Mouse (Mus musculus): ENCODE measurements at regions not wholly inside any gene's neighbourhood (a gene's known extent, or its start where the extent isn't known, plus 50 kb on each side); places are given as distances from the start of the nearest gene placed in this dataset.

- no peaks in the 10 kb centered on the region for H3K36me3 ChIP-seq (ENCODE audit: control insufficient read depth, insufficient read depth, low read length)
- ATAC-seq (replicated peaks; ENCODE audit: low FRiP score, low TSS enrichment, low read depth) (no peak), DNase-seq (ENCODE audit: low spot score) (no peak)
- H3K9ac ChIP-seq (ENCODE audit: low read length), result no peak overlapping the region
- 77% methylated on average over 9 of the region's 9 CpGs for WGBS
- H3K27me3 ChIP-seq (replicated peaks; ENCODE audit: control insufficient read depth, insufficient read depth, low read length), result no peaks in the 10 kb centered on the region
- no peaks in the 10 kb centered on the region for H3K4me1 ChIP-seq (replicated peaks; ENCODE audit: control insufficient read depth, insufficient read depth, low read length)
- H3K4me3 ChIP-seq (ENCODE audit: low read depth, low read length), result no peak overlapping the region
- no peak overlapping the region for H3K4me2 ChIP-seq (ENCODE audit: low read length)
- no peaks in the 10 kb centered on the region for H3K9me3 ChIP-seq (ENCODE audit: control insufficient read depth, low read length)
- no peak overlapping the region for H3K27ac ChIP-seq (ENCODE audit: low read depth)
Measured at GRCm38 (mm10) chr5:43107436-43108259, 125.3 kb upstream of the Cpeb2 start.

- no peak overlapping the region for H3K4me3 ChIP-seq (ENCODE audit: low read depth, low read length)
- ATAC-seq (replicated peaks; ENCODE audit: low FRiP score, low TSS enrichment, low read depth), result no peak
- H3K9me3 ChIP-seq (ENCODE audit: control insufficient read depth, low read length), result no peaks in the 10 kb centered on the region
- no peak for DNase-seq (ENCODE audit: low spot score)
- H3K27ac ChIP-seq (ENCODE audit: low read depth), result no peak overlapping the region
- no peak overlapping the region for H3K9ac ChIP-seq (ENCODE audit: low read length)
- no peak overlapping the region for H3K4me2 ChIP-seq (ENCODE audit: low read length)
- no peaks in the 10 kb centered on the region for H3K27me3 ChIP-seq (replicated peaks; ENCODE audit: control insufficient read depth, insufficient read depth, low read length)
- no peaks in the 10 kb centered on the region for H3K36me3 ChIP-seq (ENCODE audit: control insufficient read depth, insufficient read depth, low read length)
- H3K4me1 ChIP-seq (replicated peaks; ENCODE audit: control insufficient read depth, insufficient read depth, low read length), result no peaks in the 10 kb centered on the region
- WGBS, result 82% methylated on average over 2 of the region's 2 CpGs
Measured at GRCm38 (mm10) chr5:43108260-43108589, 124.7 kb upstream of the Cpeb2 start.

- ATAC-seq (replicated peaks; ENCODE audit: low FRiP score, low TSS enrichment, low read depth) (peak; percentile 60; the same call in 1 of the 2 replicates), DNase-seq (ENCODE audit: low spot score) (no peak)
- Histone ChIP-seq H3K9ac (ENCODE audit: low read length) (no peak overlapping the region), H3K9me3 (ENCODE audit: control insufficient read depth, low read length) (no peaks in the 10 kb centered on the region), H3K36me3 (ENCODE audit: control insufficient read depth, insufficient read depth, low read length) (no peaks in the 10 kb centered on the region), H3K4me2 (ENCODE audit: low read length) (no peak overlapping the region), H3K27ac (ENCODE audit: low read depth) (no peak overlapping the region), H3K27me3 (replicated peaks; ENCODE audit: control insufficient read depth, insufficient read depth, low read length) (no peaks in the 10 kb centered on the region), H3K4me3 (ENCODE audit: low read depth, low read length) (no peak overlapping the region), H3K4me1 (replicated peaks; ENCODE audit: control insufficient read depth, insufficient read depth, low read length) (no peaks in the 10 kb centered on the region)
- WGBS, result 65% methylated on average over 5 of the region's 5 CpGs
Measured at GRCm38 (mm10) chr5:43110122-43110521, 122.8 kb upstream of the Cpeb2 start.

GRCm38 (mm10) chr5:43111740-43112139 is 121.2 kb upstream of the Cpeb2 start:
- no peak for DNase-seq (ENCODE audit: low spot score)
- 51% methylated on average over 2 of the region's 2 CpGs for WGBS
- Histone ChIP-seq H3K9me3 (ENCODE audit: control insufficient read depth, low read length) (no peaks in the 10 kb centered on the region), H3K4me2 (ENCODE audit: low read length) (no peak overlapping the region), H3K9ac (ENCODE audit: low read length) (no peak overlapping the region), H3K4me1 (replicated peaks; ENCODE audit: control insufficient read depth, insufficient read depth, low read length) (no peaks in the 10 kb centered on the region), H3K4me3 (ENCODE audit: low read depth, low read length) (no peak overlapping the region), H3K27ac (ENCODE audit: low read depth) (no peak overlapping the region), H3K27me3 (replicated peaks; ENCODE audit: control insufficient read depth, insufficient read depth, low read length) (no peaks in the 10 kb centered on the region), H3K36me3 (ENCODE audit: control insufficient read depth, insufficient read depth, low read length) (no peaks in the 10 kb centered on the region)
- ATAC-seq (replicated peaks; ENCODE audit: low FRiP score, low TSS enrichment, low read depth), result no peak

- no peaks in the 10 kb centered on the region for H3K27me3 ChIP-seq (replicated peaks; ENCODE audit: control insufficient read depth, insufficient read depth, low read length)
- WGBS, result 74% methylated on average over 12 of the region's 12 CpGs
- no peak overlapping the region for H3K4me2 ChIP-seq (ENCODE audit: low read length)
- ATAC-seq (replicated peaks; ENCODE audit: low FRiP score, low TSS enrichment, low read depth), result no peak
- no peak for DNase-seq (ENCODE audit: low spot score)
- no peak overlapping the region for H3K27ac ChIP-seq (ENCODE audit: low read depth)
- H3K36me3 ChIP-seq (ENCODE audit: control insufficient read depth, insufficient read depth, low read length), result no peaks in the 10 kb centered on the region
- H3K4me3 ChIP-seq (ENCODE audit: low read depth, low read length), result no peak overlapping the region
- H3K9me3 ChIP-seq (ENCODE audit: control insufficient read depth, low read length), result no peaks in the 10 kb centered on the region
- H3K9ac ChIP-seq (ENCODE audit: low read length), result no peak overlapping the region
- no peaks in the 10 kb centered on the region for H3K4me1 ChIP-seq (replicated peaks; ENCODE audit: control insufficient read depth, insufficient read depth, low read length)
Measured at GRCm38 (mm10) chr5:43113405-43114119, 119.4 kb upstream of the Cpeb2 start.

GRCm38 (mm10) chr5:43115507-43115906 is 117.5 kb upstream of the Cpeb2 start:
- 78% methylated on average over 3 of the region's 3 CpGs for WGBS
- no peak for ATAC-seq (replicated peaks; ENCODE audit: low FRiP score, low TSS enrichment, low read depth)
- no peaks in the 10 kb centered on the region for H3K9me3 ChIP-seq (ENCODE audit: control insufficient read depth, low read length)
- H3K27ac ChIP-seq (ENCODE audit: low read depth), result no peak overlapping the region
- no peaks in the 10 kb centered on the region for H3K4me1 ChIP-seq (replicated peaks; ENCODE audit: control insufficient read depth, insufficient read depth, low read length)
- H3K4me2 ChIP-seq (ENCODE audit: low read length), result no peak overlapping the region
- no peak for DNase-seq (ENCODE audit: low spot score)
- H3K9ac ChIP-seq (ENCODE audit: low read length), result no peak overlapping the region
- no peaks in the 10 kb centered on the region for H3K27me3 ChIP-seq (replicated peaks; ENCODE audit: control insufficient read depth, insufficient read depth, low read length)
- H3K4me3 ChIP-seq (ENCODE audit: low read depth, low read length), result no peak overlapping the region
- H3K36me3 ChIP-seq (ENCODE audit: control insufficient read depth, insufficient read depth, low read length), result no peaks in the 10 kb centered on the region

- H3K4me3 ChIP-seq (ENCODE audit: low read depth, low read length), result no peak overlapping the region
- H3K27ac ChIP-seq (ENCODE audit: low read depth), result no peak overlapping the region
- no peaks in the 10 kb centered on the region for H3K36me3 ChIP-seq (ENCODE audit: control insufficient read depth, insufficient read depth, low read length)
- no peak for ATAC-seq (replicated peaks; ENCODE audit: low FRiP score, low TSS enrichment, low read depth)
- 68% methylated on average over 7 of the region's 7 CpGs for WGBS
- no peak overlapping the region for H3K4me2 ChIP-seq (ENCODE audit: low read length)
- no peaks in the 10 kb centered on the region for H3K9me3 ChIP-seq (ENCODE audit: control insufficient read depth, low read length)
- H3K27me3 ChIP-seq (replicated peaks; ENCODE audit: control insufficient read depth, insufficient read depth, low read length), result no peaks in the 10 kb centered on the region
- H3K9ac ChIP-seq (ENCODE audit: low read length), result no peak overlapping the region
- no peaks in the 10 kb centered on the region for H3K4me1 ChIP-seq (replicated peaks; ENCODE audit: control insufficient read depth, insufficient read depth, low read length)
- no peak for DNase-seq (ENCODE audit: low spot score)
Measured at GRCm38 (mm10) chr5:43116821-43117220, 116.1 kb upstream of the Cpeb2 start.

GRCm38 (mm10) chr5:43121065-43121464 is 111.9 kb upstream of the Cpeb2 start:
- DNase-seq (ENCODE audit: low spot score) (no peak), ATAC-seq (replicated peaks; ENCODE audit: low FRiP score, low TSS enrichment, low read depth) (no peak)
- no peaks in the 10 kb centered on the region for H3K27me3 ChIP-seq (replicated peaks; ENCODE audit: control insufficient read depth, insufficient read depth, low read length)
- WGBS, result 79% methylated on average over 2 of the region's 2 CpGs
- H3K4me1 ChIP-seq (replicated peaks; ENCODE audit: control insufficient read depth, insufficient read depth, low read length), result no peaks in the 10 kb centered on the region
- no peak overlapping the region for H3K4me3 ChIP-seq (ENCODE audit: low read depth, low read length)
- no peak overlapping the region for H3K4me2 ChIP-seq (ENCODE audit: low read length)
- H3K9ac ChIP-seq (ENCODE audit: low read length), result no peak overlapping the region
- H3K27ac ChIP-seq (ENCODE audit: low read depth), result no peak overlapping the region
- H3K36me3 ChIP-seq (ENCODE audit: control insufficient read depth, insufficient read depth, low read length), result no peaks in the 10 kb centered on the region
- no peaks in the 10 kb centered on the region for H3K9me3 ChIP-seq (ENCODE audit: control insufficient read depth, low read length)

- no peak overlapping the region for H3K27ac ChIP-seq (ENCODE audit: low read depth)
- no peak overlapping the region for H3K9ac ChIP-seq (ENCODE audit: low read length)
- no peak for DNase-seq (ENCODE audit: low spot score)
- no peak for ATAC-seq (replicated peaks; ENCODE audit: low FRiP score, low TSS enrichment, low read depth)
- no peak overlapping the region for H3K4me3 ChIP-seq (ENCODE audit: low read depth, low read length)
- H3K27me3 ChIP-seq (replicated peaks; ENCODE audit: control insufficient read depth, insufficient read depth, low read length), result no peaks in the 10 kb centered on the region
- no peaks in the 10 kb centered on the region for H3K9me3 ChIP-seq (ENCODE audit: control insufficient read depth, low read length)
- H3K4me2 ChIP-seq (ENCODE audit: low read length), result no peak overlapping the region
- no peaks in the 10 kb centered on the region for H3K36me3 ChIP-seq (ENCODE audit: control insufficient read depth, insufficient read depth, low read length)
- no peaks in the 10 kb centered on the region for H3K4me1 ChIP-seq (replicated peaks; ENCODE audit: control insufficient read depth, insufficient read depth, low read length)
Measured at GRCm38 (mm10) chr5:43124301-43124700, 108.7 kb upstream of the Cpeb2 start.

Data from intestine, embryonic 14.5 days (tissue).